Mouse (Mus musculus): ENCODE results near the gene Cstf2t.

Gene Cstf2t

DNA sequence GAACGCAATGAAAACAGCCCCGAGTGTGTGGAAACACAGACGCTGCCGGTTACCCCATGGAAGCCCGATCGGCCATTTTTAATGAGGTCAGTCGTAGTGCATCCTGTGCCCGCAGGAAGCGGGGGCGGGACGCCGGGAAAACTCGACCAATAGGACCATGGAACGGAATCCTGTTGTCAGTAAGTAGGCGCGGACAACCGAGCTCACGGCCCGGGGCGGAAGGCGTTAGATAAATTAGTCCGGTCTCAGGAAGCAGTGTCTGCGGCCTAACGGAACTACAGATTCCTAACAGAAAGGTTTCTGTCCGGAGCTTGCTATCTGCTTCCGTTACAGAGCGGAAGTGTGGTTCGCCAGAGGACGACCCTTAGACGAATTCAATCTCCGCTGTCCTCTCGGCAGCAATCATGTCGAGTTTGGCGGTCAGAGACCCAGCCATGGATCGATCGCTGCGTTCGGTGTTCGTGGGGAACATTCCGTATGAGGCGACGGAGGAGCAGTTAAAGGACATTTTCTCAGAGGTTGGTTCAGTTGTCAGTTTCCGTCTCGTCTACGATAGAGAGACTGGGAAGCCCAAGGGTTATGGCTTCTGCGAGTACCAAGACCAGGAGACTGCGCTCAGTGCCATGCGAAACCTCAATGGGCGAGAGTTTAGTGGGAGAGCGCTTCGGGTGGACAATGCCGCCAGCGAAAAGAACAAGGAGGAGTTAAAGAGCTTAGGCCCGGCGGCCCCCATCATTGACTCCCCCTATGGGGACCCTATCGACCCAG lies at the start of gene Cstf2t:
Cstf2t (plus strand) TSS at position 176 of the 768 bp plus-strand sequence.
- DNase-seq: peak; percentile 100

GRCm38 (mm10) chr19:31038951-31039350 lies 43.7 kb upstream of the Cstf2t start:
- no peak for DNase-seq

GRCm38 (mm10) chr19:31040948-31041847 lies 41.4 kb upstream of the Cstf2t start:
- no peak for DNase-seq

DNA sequence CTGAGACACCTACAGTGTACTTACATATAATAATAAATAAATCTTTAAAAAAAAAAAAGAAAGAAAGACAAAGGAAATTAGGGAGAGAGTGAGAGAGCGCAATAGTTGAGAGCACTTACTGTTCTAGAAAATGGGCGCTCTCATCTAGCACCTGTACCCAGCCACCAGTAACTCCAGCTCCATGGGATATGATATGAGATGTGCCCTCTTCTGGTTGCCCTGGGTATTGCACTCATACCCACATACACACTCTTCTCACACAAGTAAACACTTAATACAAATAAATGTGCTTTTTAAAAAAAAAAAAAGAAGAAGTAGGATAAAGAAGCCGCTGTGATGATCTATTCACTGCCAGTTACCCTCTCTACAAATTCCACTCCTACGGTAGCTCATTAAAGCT lies 36.0 kb upstream of the Cstf2t start:
- no peak for DNase-seq

DNA sequence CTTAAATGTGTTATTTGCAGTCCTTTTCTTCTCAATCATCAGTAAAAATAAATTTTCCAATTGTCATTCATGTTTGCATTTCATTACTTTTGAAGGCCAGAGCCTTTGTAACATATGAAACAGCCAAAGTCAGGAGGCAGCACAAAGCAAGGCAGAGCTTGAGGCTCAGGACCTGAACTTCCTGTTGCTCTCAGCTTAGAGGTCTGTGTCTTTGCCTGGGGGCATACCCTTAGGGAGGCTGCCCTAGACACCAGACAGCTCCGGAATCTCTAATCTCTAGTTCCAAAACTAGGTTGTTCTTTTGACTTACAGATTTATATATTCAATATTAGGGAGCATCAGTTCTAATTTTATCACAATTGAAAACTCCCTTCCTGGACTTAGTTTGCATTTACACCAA lies 17.9 kb upstream of the Cstf2t start:
- peak; percentile 85 for DNase-seq

GRCm38 (mm10) chr19:31065206-31065781 lies 17.3 kb upstream of the Cstf2t start:
- DNase-seq: peak; percentile 97

- DNase-seq: no peak
Observed at GRCm38 (mm10) chr19:31073959-31074716, 8.5 kb upstream of the Cstf2t start.

GRCm38 (mm10) chr19:31074717-31075063 lies 7.9 kb upstream of the Cstf2t start:
- DNase-seq: no peak

DNA sequence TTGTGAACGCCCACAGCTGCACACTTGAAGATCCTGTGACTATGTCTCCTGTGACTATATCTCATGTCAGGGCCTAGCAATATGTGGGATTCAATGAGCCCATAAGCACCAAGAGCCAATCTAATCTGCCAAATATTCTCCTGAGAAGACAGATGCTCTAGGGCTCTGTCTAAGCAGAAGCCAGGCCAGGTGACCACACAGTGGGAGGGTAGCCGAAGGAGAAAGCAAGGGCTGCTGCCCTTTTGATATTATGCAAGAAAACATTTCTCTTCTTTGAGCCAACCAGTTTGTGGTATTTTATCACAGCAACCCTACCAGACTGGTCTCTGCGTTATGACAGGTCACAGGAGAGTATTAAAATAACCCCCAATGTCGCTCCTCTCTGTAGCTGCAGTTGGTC lies 6.5 kb upstream of the Cstf2t start:
- DNase-seq: no peak

- DNase-seq: no peak
Observed at GRCm38 (mm10) chr19:31078241-31078640, 4.4 kb upstream of the Cstf2t start.

DNA sequence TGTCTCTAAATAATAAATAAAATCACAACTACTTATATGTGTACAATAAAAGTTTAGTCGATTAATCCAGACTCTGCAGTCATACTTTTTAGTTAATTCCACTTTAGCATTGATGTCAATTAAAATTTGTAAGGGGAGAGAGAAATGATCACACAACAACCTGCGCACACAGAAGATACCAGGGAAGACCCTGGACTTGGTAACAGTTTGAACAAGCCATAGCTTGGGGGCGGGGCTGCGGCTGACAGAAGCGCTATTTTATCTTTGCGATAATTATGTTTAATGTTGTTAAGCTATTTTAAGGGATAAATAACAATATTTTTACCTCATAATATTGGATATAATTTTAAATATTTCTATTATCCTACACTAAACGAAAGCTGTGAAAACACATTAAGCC lies 411 bp upstream of the Cstf2t start:
- DNase-seq: no peak

GRCm38 (mm10) chr19:31083761-31084160 lies 1.1 kb downstream of the Cstf2t start:
- DNase-seq: peak; percentile 93

DNA sequence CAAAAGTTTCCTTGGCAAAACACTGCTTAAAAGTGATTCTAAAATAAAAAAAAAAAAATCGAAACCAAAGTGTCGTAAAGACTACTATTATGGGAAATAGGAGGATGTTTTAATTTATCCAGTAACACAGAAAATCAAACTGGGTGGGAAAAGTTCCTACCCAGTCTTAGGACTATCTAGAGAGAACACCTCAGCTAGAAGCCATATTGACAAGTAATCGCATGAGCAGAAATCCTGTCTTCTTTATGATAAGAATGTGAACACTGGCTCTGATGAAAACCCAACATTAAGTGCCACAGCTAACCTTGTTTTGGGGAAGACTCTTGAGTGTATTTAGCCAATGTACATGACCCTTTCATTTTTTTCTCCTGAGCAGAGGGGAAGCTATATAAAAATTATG lies 15.2 kb downstream of the Cstf2t start:
- DNase-seq: no peak

DNA sequence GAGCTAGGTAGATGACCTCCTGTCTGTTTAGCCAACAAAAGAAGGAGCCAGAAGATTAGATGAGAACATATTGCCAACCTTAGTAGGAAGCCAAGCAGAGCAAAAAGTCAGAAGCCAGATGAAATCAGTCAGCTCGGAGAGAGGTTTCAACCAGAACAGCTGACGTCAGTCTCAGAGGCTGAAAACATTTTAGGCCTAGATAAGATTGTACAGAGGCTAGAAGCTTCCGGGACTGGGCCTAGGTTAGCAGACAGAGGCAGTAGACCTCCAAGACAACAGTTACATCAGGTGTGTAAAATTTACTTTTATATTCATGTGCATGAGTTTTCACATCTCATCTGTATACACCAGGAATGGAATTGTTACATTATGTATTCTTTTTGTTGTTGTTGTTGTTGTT lies 16.7 kb downstream of the Cstf2t start:
- no peak for DNase-seq

GRCm38 (mm10) chr19:31104764-31105163 lies 22.1 kb downstream of the Cstf2t start:
- no peak for DNase-seq

GRCm38 (mm10) chr19:31106036-31106435 lies 23.4 kb downstream of the Cstf2t start:
- DNase-seq: no peak

- DNase-seq: no peak
Observed at GRCm38 (mm10) chr19:31106835-31107554, 24.4 kb downstream of the Cstf2t start.

DNA sequence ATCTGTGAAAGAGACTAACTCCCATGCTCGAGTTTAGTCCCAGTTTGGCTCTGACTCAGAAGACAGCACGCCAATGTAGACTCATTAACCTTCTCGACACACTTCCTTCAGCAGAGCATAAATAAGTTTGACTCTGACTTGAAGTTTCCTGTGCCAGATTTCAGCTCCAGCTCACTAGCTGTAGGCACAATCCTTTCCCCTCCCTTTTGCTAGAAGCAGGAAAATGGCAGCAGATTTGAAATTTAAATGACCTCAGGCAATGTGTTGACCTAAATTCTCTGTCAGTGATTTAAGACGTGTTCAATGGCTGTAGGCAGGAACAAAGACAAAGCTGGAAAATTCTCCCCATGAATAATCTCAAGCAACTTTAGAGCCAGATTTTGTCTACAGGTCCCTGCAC lies 32.1 kb downstream of the Cstf2t start:
- no peak for DNase-seq

DNA sequence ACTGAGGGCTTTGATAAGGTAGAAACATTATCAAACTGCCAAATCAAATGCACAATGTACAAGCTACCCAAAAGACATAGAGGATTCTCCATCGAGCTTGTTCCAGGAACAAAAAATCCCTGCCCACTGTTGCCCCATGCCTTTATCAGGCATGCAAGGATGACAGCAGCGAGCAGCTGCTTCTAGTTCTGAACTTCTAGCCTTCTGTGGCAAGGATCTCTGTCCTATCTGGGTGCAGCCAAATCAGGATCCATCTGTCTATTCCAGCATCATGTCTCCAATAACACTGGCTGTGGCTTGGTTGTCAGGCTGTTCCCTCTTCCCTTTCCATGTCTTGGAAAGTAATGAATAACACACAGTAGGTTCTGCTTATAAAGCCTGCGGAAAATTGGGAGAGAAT lies 42.0 kb downstream of the Cstf2t start:
- no peak for DNase-seq

GRCm38 (mm10) chr19:31132614-31133013 lies 50.0 kb downstream of the Cstf2t start:
- DNase-seq: no peak

DNA sequence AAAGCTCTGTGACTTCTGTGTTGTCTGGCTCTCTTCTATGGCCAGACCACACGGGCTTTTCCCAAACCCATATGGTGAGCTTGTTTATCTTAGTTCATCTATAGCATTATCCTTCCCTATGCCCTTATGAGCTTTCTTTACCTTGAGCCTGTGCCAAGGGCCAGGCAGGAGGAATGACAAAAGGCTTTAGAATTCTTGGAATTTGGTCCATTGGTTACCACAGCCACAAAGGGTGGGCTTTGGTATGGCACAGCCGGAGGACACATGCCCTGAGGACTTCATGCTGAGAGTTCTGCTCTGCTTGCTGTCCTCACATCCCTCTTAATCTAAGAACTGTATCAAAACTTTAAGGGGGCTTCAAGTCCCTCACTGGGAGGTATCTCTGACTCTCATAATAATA lies 53.7 kb downstream of the Cstf2t start:
- no peak for DNase-seq

All from heart, adult 11 months (tissue).